Comparison of ENCODE assay signal across 7 mouse cellular contexts in genomic region chr11:120229861-120230751, GRCm38 (mm10). TPM values are rescaled to one million over a fixed set of nuclear protein-coding genes. Genes with fewer than 3 reads are reported as not detected.
DNase-seq lines count a peak whose midpoint lies in the region; ATAC-seq and TF ChIP-seq lines count a peak whose summit lies in the region.

No protein-coding gene starts in this region.

- WGBS in forebrain, postnatal 0 days: 3% methylated on average over 42 of the region's 42 CpGs
- 2% methylated on average over 42 of the region's 42 CpGs for WGBS in hindbrain, embryonic 13.5 days
- WGBS in stomach, embryonic 16.5 days: 3% methylated on average over 42 of the region's 42 CpGs

- H3K27me3 ChIP-seq in forebrain, postnatal 0 days (ENCODE audit: insufficient read depth, low read length): no peaks in the 10 kb centered on the region
- no peaks in the 10 kb centered on the region for H3K27me3 ChIP-seq in hindbrain, embryonic 13.5 days
- H3K27me3 ChIP-seq in stomach, embryonic 16.5 days (ENCODE audit: control insufficient read depth, insufficient read depth, low read length): no peaks in the 10 kb centered on the region

- peak overlapping the region; percentile 100 for H3K27ac ChIP-seq in forebrain, postnatal 0 days (ENCODE audit: low read depth, low read length)
- H3K27ac ChIP-seq in hindbrain, embryonic 13.5 days: peak overlapping the region; percentile 100
- peak overlapping the region; percentile 98 for H3K27ac ChIP-seq in left cerebral cortex, adult 2 months
- H3K27ac ChIP-seq in stomach, embryonic 16.5 days (ENCODE audit: low read length): peak overlapping the region; percentile 95

- peaks cover 31% of the 10 kb centered on the region for H3K4me1 ChIP-seq in forebrain, postnatal 0 days (ENCODE audit: insufficient read depth)
- H3K4me1 ChIP-seq in hindbrain, embryonic 13.5 days (replicated peaks): peaks cover 58% of the 10 kb centered on the region
- peaks cover 43% of the 10 kb centered on the region for H3K4me1 ChIP-seq in stomach, embryonic 16.5 days (ENCODE audit: control insufficient read depth, insufficient read depth, low read length)

- ATAC-seq in forebrain, postnatal 0 days: no peak
- no peak for ATAC-seq in hindbrain, embryonic 13.5 days (ENCODE audit: low FRiP score)
- ATAC-seq in stomach, embryonic 16.5 days (ENCODE audit: insufficient read depth, low FRiP score): no peak

- peak overlapping the region; percentile 100 for H3K9ac ChIP-seq in forebrain, postnatal 0 days
- peak overlapping the region; percentile 100 for H3K9ac ChIP-seq in hindbrain, embryonic 13.5 days
- H3K9ac ChIP-seq in stomach, embryonic 16.5 days (ENCODE audit: low read length): peak overlapping the region; percentile 99

- peak overlapping the region; percentile 86 for H3K4me2 ChIP-seq in forebrain, postnatal 0 days (ENCODE audit: low read depth)
- H3K4me2 ChIP-seq in hindbrain, embryonic 13.5 days: peak overlapping the region; percentile 92
- H3K4me2 ChIP-seq in stomach, embryonic 16.5 days (ENCODE audit: low read depth, low read length): peak overlapping the region; percentile 87

- no peaks in the 10 kb centered on the region for H3K9me3 ChIP-seq in forebrain, postnatal 0 days (ENCODE audit: low read length)
- H3K9me3 ChIP-seq in hindbrain, embryonic 13.5 days: no peaks in the 10 kb centered on the region
- H3K9me3 ChIP-seq in stomach, embryonic 16.5 days (replicated peaks; ENCODE audit: control insufficient read depth, low read length): no peaks in the 10 kb centered on the region

- intact Hi-C loops in left cerebral cortex, adult 2 months (cut with DNase I): no loop called here

- peak overlapping the region; percentile 94 for H3K4me3 ChIP-seq in forebrain, postnatal 0 days (ENCODE audit: low read depth, low read length)
- H3K4me3 ChIP-seq in hindbrain, embryonic 13.5 days: peak overlapping the region; percentile 95
- H3K4me3 ChIP-seq in left cerebral cortex, adult 2 months: peak overlapping the region; percentile 89
- peak overlapping the region; percentile 94 for H3K4me3 ChIP-seq in stomach, embryonic 16.5 days (replicated peaks; ENCODE audit: low read length)

- peak; percentile 90 for DNase-seq in NIH3T3 (ENCODE audit: low read depth)
- DNase-seq in cerebellum, adult 18-20 months: peak; percentile 59 to 75
- peak; percentile 74 for DNase-seq in forebrain, postnatal 0 days
- DNase-seq in left cerebral cortex, adult 2 months (ENCODE audit: extremely low spot score in 1 of 2, low spot score in 2 of 2): peak; percentile 70 to 71
- peak; percentile 80 to 94 for DNase-seq in lung, postnatal 4 days

- TF ChIP-seq CTCF in forebrain, postnatal 0 days (IDR thresholded peaks at IDR 0.05; ENCODE audit: low read depth): no peak
- TF ChIP-seq CTCF in left cerebral cortex, adult 2 months (IDR thresholded peaks at IDR 0.05): no peak

- H3K36me3 ChIP-seq in forebrain, postnatal 0 days (ENCODE audit: insufficient read depth): no peaks in the 10 kb centered on the region
- no peaks in the 10 kb centered on the region for H3K36me3 ChIP-seq in hindbrain, embryonic 13.5 days
- no peaks in the 10 kb centered on the region for H3K36me3 ChIP-seq in stomach, embryonic 16.5 days (ENCODE audit: control insufficient read depth, insufficient read depth, low read length)

RNA-seq across cellular contexts. Expression of gene Bahcc1, which starts 2.6 kb away (rescaled TPM):
- 19.3 and 26.5 TPM in 2 replicates for total RNA-seq in forebrain, postnatal 0 days (2014; rRNA removed)
- 3.9 and 6.5 TPM in 2 replicates for polyA plus RNA-seq in forebrain, postnatal 0 days (2015; fragmentation: Nextera tagmentation; extraction: Ambion mirVana)
- 13.6 and 17.0 TPM in 2 replicates for polyA plus RNA-seq in hindbrain, embryonic 13.5 days (2015; fragmentation: Nextera tagmentation; extraction: Ambion mirVana)
- total RNA-seq in left cerebral cortex, adult 2 months (2021): 10 to 100 TPM; 20.6 to 21.3 TPM
- 4.5 and 5.6 TPM in 2 replicates for polyA plus RNA-seq in stomach, embryonic 16.5 days (2015; fragmentation: Nextera tagmentation; extraction: Ambion mirVana)
